Mouse (Mus musculus) myocyte (in vitro differentiated cells): ENCODE data around the gene Utp14b.

ENCODE experiments used
- E2F4 ChIP-seq: IDR thresholded peaks from one replicate; pipeline ENCODE4 v1.6.1; 2011; ENCODE audit warnings: mild to moderate bottlenecking, control low read depth, moderate library complexity; ENCODE audit not compliant: insufficient read depth
- POLR2A ChIP-seq: IDR thresholded peaks from one replicate; pipeline ENCODE4 v1.6.1; 2011; ENCODE audit warnings: low read depth, mild to moderate bottlenecking, control low read depth, moderate library complexity; ENCODE audit not compliant: insufficient read length
- POLR2AphosphoS2 ChIP-seq: IDR thresholded peaks from one replicate; pipeline ENCODE4 v1.6.1; 2011; ENCODE audit warnings: low read depth, control low read depth; ENCODE audit not compliant: insufficient read length
- TCF3 ChIP-seq: IDR thresholded peaks from one replicate; pipeline ENCODE4 v1.6.1; 2011; ENCODE audit warnings: low read depth, control low read depth; ENCODE audit not compliant: insufficient read length

DNA sequence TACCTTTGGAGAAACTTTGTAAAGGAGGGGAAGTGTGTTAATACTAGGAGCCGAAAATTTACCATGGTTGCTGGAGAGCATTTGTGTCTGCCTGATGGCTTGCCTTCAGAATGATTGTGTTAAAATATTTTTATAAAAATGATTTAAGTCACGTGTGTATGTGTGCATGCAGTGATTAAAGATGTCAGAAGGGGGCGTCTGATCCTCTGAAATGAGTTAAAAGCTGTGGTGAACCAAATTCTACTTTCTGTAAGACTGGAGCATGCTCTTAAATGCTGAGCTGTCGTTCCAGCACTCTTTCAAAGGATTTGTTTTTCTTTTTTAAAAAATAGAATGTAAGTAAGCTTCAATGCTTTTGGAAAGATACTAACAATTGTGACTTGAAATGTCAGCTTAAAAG, 49.4 kb downstream of the Utp14b start:
- TF ChIP-seq TCF3, result no peak
- TF ChIP-seq POLR2AphosphoS2, result peak; percentile 7
- no peak for TF ChIP-seq POLR2A
- TF ChIP-seq E2F4, result no peak
